Mouse (Mus musculus) neural tube, embryonic 15.5 days (tissue): ENCODE measurements around the gene Sh3d21. TPM values are rescaled to one million over a fixed set of nuclear protein-coding genes. Genes with fewer than 3 reads are reported as not detected.

Experiments used
- ATAC-seq: fragments of 200-750 bp; cut with Nextera tagmentation; 2 replicates; pipeline ENCODE4 v1.8.0; 2017; ENCODE audit warnings: mild to moderate bottlenecking, moderate TSS enrichment, moderate library complexity; ENCODE audit not compliant: low FRiP score
- H3K27ac ChIP-seq: fragments of 300-500 bp; sonication (generic); replicated peaks from 2 replicates; pipeline ENCODE4 v1.5.1; 2015; ENCODE audit warnings: mild to moderate bottlenecking, inconsistent platforms
- H3K27me3 ChIP-seq: fragments of 300-500 bp; sonication (generic); replicated peaks from 2 replicates; pipeline ENCODE4 v1.6.1; 2015; ENCODE audit warnings: inconsistent platforms
- H3K36me3 ChIP-seq: fragments of 300-500 bp; sonication (generic); 2 replicates; pipeline ENCODE4 v1.6.1; 2015; ENCODE audit warnings: inconsistent platforms
- H3K4me1 ChIP-seq: fragments of 300-500 bp; sonication (generic); 2 replicates; pipeline ENCODE4 v1.6.1; 2015; ENCODE audit warnings: inconsistent platforms
- H3K4me2 ChIP-seq: fragments of 300-500 bp; sonication (generic); 2 replicates; pipeline ENCODE4 v1.6.1; 2015; ENCODE audit warnings: inconsistent platforms, mild to moderate bottlenecking, moderate library complexity
- H3K4me3 ChIP-seq: fragments of 300-500 bp; sonication (generic); replicated peaks from 2 replicates; pipeline ENCODE4 v1.5.1; 2015; ENCODE audit warnings: mild to moderate bottlenecking, inconsistent platforms
- H3K9ac ChIP-seq: fragments of 300-500 bp; sonication (generic); replicated peaks from 2 replicates; pipeline ENCODE4 v1.6.1; 2015; ENCODE audit warnings: mild to moderate bottlenecking, inconsistent platforms
- H3K9me3 ChIP-seq: fragments of 300-500 bp; sonication (generic); replicated peaks from 2 replicates; pipeline ENCODE4 v1.6.1; 2016; ENCODE audit warnings: inconsistent platforms
- WGBS: fragments of 180-500 bp; shearing (Covaris S2); methylation state at CpG from one replicate; pipeline ENCODE4 v1.1.7; 2015; ENCODE audit warnings: mixed read lengths; 5-methylcytosine and 5-hydroxymethylcytosine counted together
- polyA plus RNA-seq: library from polyadenylated mRNA; unstranded; fragments of >200 nt; fragmentation: Nextera tagmentation; extraction: Ambion mirVana; gene quantifications from 2 replicates; pipeline ENCODE4 v1.2.1, GENCODE M21; 2015

The Sh3d21 gene
- polyA plus RNA-seq, 1 experiment from 2014 or later, result 1.4 TPM

DNA sequence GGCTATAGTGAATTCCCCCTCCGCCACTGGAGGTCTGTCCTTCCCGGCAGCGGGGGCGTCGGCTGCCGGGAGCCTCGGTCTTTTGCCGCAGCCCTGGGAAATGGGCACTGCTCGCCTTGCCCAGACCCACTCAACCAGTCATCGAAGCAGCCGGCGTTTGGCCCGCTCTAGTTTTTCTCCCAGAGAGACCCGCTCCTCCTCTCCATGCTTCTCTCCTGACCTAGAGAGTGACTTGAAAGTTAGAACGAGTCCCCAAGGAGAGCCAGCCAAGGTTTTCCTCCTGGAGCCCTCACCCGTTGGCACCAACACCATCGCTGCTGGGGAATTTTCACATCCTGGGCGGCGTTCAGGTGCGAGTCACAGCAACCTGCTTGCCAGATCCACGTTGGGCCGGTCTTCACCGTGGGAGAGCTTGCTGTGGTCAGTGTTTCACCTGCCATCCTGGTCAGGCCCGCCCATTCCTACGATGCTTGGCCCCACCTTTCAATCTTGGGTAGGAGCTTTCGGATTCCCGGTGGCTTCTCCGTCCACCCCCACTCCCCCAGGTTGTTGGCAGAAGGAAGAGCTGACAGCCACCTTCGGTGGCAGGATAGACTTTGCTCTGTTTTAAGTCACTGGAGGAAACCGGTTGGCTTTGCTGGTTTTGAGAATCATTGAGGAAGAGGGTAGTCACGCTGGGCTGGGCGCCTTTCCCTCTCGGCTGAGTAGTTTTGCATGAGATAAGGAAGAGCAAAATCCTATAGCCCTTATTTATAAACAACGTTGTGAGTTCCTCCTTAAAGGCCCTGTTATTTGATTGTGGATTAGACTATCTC, 58.8 kb downstream of the Sh3d21 start:
- peak overlapping the region; percentile 81 for H3K4me3 ChIP-seq
- H3K9ac ChIP-seq, result peak overlapping the region; percentile 82
- H3K36me3 ChIP-seq, result no peaks in the 10 kb centered on the region
- H3K9me3 ChIP-seq, result no peaks in the 10 kb centered on the region
- peak overlapping the region; percentile 96 for H3K4me2 ChIP-seq
- H3K27me3 ChIP-seq, result no peaks in the 10 kb centered on the region
- H3K4me1 ChIP-seq, result peaks cover 66% of the 10 kb centered on the region
- peak; percentile 27 for ATAC-seq
- 3% methylated on average over 34 of the region's 34 CpGs for WGBS
- peak overlapping the region; percentile 83 for H3K27ac ChIP-seq

GRCm38 (mm10) chr4:126103590-126104068, 59.7 kb downstream of the Sh3d21 start, which contains the start of gene Stk40:
Gene Stk40, plus strand, starts transcription at chr4:126103957.
- H3K9ac ChIP-seq, result peak within 1 kb of the TSS; percentile 82
- H3K9me3 ChIP-seq, result no peaks in the 10 kb centered on the region
- peak within 1 kb of the TSS; percentile 81 for H3K4me3 ChIP-seq
- peak within 1 kb of the TSS; percentile 89 for H3K27ac ChIP-seq
- H3K4me2 ChIP-seq, result peak within 1 kb of the TSS; percentile 96
- no peaks in the 10 kb centered on the region for H3K27me3 ChIP-seq
- peaks cover 58% of the 10 kb centered on the region for H3K4me1 ChIP-seq
- 0% methylated on average over 30 of the region's 34 CpGs for WGBS
- no peaks in the 10 kb centered on the region for H3K36me3 ChIP-seq
- ATAC-seq, result peak; percentile 97

- peak overlapping the region; percentile 81 for H3K4me3 ChIP-seq
- no peaks in the 10 kb centered on the region for H3K9me3 ChIP-seq
- no peaks in the 10 kb centered on the region for H3K36me3 ChIP-seq
- peak overlapping the region; percentile 89 for H3K27ac ChIP-seq
- H3K4me2 ChIP-seq, result peak overlapping the region; percentile 96
- ATAC-seq, result peak; percentile 48
- H3K27me3 ChIP-seq, result no peaks in the 10 kb centered on the region
- H3K4me1 ChIP-seq, result peaks cover 56% of the 10 kb centered on the region
- WGBS, result under 1% methylated on average over 15 of the region's 15 CpGs
- H3K9ac ChIP-seq, result peak overlapping the region; percentile 40
Observed at GRCm38 (mm10) chr4:126103057-126103581, 60.2 kb downstream of the Sh3d21 start.

DNA sequence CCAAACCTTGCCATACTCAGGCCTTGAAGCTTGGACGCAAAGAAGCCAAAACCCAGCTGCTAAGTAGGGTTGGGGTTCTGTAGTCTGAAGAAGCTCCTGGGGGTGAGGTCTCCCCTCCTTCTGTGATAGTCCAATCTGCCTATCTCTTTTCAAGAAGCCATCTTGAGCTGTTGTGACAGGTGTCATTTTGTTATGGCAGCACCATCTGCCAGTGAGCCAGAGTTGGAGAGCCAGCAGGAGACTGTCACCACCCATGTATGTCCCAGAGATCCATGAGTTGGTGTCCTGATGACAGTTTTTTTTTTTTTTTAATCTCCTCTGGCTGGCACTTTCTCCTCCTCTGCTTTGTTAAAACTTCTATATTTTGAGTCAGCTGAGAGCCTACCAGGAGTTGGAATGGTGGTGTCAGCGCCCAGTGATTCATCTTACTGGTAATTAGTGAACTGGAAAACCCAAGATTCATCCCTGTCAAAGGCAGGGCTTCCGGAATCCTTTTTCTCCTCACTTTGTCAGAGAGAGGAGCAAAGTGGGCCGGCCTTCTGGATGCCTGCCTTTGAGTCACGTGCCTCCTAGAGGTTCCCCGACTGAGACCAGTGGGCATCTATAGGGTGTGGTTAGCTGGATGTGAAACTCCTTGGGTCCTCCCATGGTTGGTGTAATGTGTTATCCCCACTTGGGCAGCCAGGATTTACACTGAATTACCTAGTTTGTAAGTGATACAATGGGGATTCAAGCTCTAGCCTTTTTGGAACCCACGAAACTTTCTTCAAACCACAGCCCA, 61.0 kb downstream of the Sh3d21 start:
- ATAC-seq, result no peak
- no peak overlapping the region for H3K9ac ChIP-seq
- H3K9me3 ChIP-seq, result no peaks in the 10 kb centered on the region
- 41% methylated on average over 7 of the region's 7 CpGs for WGBS
- no peaks in the 10 kb centered on the region for H3K36me3 ChIP-seq
- H3K27me3 ChIP-seq, result no peaks in the 10 kb centered on the region
- peak overlapping the region; percentile 89 for H3K27ac ChIP-seq
- H3K4me3 ChIP-seq, result no peak overlapping the region
- peak overlapping the region; percentile 96 for H3K4me2 ChIP-seq
- H3K4me1 ChIP-seq, result peaks cover 56% of the 10 kb centered on the region

DNA sequence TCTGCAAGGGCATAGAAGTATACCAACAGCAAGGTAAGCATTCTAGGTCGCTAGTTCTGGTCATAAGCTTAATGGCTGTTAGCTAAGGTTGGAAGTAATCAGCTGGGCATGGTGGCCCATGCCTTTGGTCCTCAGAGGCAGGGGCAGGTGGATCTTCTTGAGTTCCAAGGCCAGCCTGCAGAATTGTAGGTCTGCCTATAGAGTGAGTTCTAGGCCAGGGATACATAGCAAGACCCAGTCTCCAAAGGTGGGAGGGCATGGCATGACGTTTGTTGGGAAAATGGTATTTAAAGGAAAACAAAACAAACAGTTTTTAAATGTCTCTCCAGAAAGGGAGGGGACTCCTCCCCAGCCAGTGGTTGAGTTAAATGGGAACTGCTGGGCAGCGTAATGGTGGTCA, 62.5 kb downstream of the Sh3d21 start:
- no peaks in the 10 kb centered on the region for H3K27me3 ChIP-seq
- no peak overlapping the region for H3K27ac ChIP-seq
- H3K4me3 ChIP-seq, result no peak overlapping the region
- no peaks in the 10 kb centered on the region for H3K36me3 ChIP-seq
- peaks cover 49% of the 10 kb centered on the region for H3K4me1 ChIP-seq
- H3K9me3 ChIP-seq, result no peaks in the 10 kb centered on the region
- no peak overlapping the region for H3K9ac ChIP-seq
- no peak overlapping the region for H3K4me2 ChIP-seq
- ATAC-seq, result no peak
- 86% methylated on average over 3 of the region's 3 CpGs for WGBS

Other genes starting within 250 kb of the Sh3d21 start
- 0.42 and 1.0 TPM in 2 replicates for gene Csf3r, start 138.9 kb downstream of the Sh3d21 start, polyA plus RNA-seq
- 142 and 145 TPM in 2 replicates for gene Mrps15, start 116.6 kb downstream of the Sh3d21 start, polyA plus RNA-seq
- 37.4 and 38.3 TPM in 2 replicates for gene Oscp1, start 104.9 kb downstream of the Sh3d21 start, polyA plus RNA-seq
- gene Lsm10, start 66.9 kb downstream of the Sh3d21 start, polyA plus RNA-seq, result 48.5 and 51.6 TPM in 2 replicates
- 28.1 and 29.9 TPM in 2 replicates for gene Stk40, start 59.5 kb downstream of the Sh3d21 start, polyA plus RNA-seq
- gene Eva1b, start 15.7 kb downstream of the Sh3d21 start, polyA plus RNA-seq, result 13.3 and 19.1 TPM in 2 replicates
- gene Thrap3, start 39.3 kb upstream of the Sh3d21 start, polyA plus RNA-seq, result 127 and 133 TPM in 2 replicates
- gene Map7d1, start 92.9 kb upstream of the Sh3d21 start, polyA plus RNA-seq, result 65.4 and 79.7 TPM in 2 replicates
- 175 and 188 TPM in 2 replicates for gene Trappc3, start 98.8 kb upstream of the Sh3d21 start, polyA plus RNA-seq
- 7.4 and 9.8 TPM in 2 replicates for gene Col8a2, start 123.3 kb upstream of the Sh3d21 start, polyA plus RNA-seq
- 75.5 and 79.8 TPM in 2 replicates for gene Adprhl2, start 158.2 kb upstream of the Sh3d21 start, polyA plus RNA-seq
- gene Tekt2, start 162.2 kb upstream of the Sh3d21 start, polyA plus RNA-seq, result 8.3 and 9.2 TPM in 2 replicates